Mouse (Mus musculus) forebrain, embryonic 16.5 days (tissue): ENCODE results near the gene Pih1d1. TPM values are rescaled to one million over a fixed set of nuclear protein-coding genes. Genes with fewer than 3 reads are reported as not detected.
"Not testable (repeated sequence)": the region's sequence is repeated elsewhere in the genome, so short reads cannot be mapped to it uniquely, and the experiment has no call there.

ENCODE experiments used
- ATAC-seq: fragments of 200-750 bp; cut with Nextera tagmentation; 2 replicates; pipeline ENCODE4 v1.8.0; 2017; ENCODE audit warnings: mild to moderate bottlenecking, moderate library complexity
- H3K27ac ChIP-seq: fragments of 300-500 bp; sonication (generic); 2 replicates; pipeline ENCODE4 v1.5.1; 2014; ENCODE audit warnings: low read length, control low read depth
- H3K27me3 ChIP-seq: fragments of 300-500 bp; sonication (generic); replicated peaks from 2 replicates; pipeline ENCODE4 v1.6.1; 2014; ENCODE audit warnings: low read length; ENCODE audit not compliant: control insufficient read depth, insufficient read depth
- H3K36me3 ChIP-seq: fragments of 300-500 bp; sonication (generic); 2 replicates; pipeline ENCODE4 v1.6.1; 2014; ENCODE audit not compliant: control insufficient read depth, insufficient read depth
- H3K4me1 ChIP-seq: fragments of 300-500 bp; sonication (generic); replicated peaks from 2 replicates; pipeline ENCODE4 v1.6.1; 2014; ENCODE audit warnings: low read length; ENCODE audit not compliant: control insufficient read depth, insufficient read depth
- H3K4me2 ChIP-seq: fragments of 300-500 bp; sonication (generic); 2 replicates; pipeline ENCODE4 v1.6.1; 2014; ENCODE audit warnings: mild to moderate bottlenecking, low read length, control low read depth
- H3K4me3 ChIP-seq: fragments of 300-500 bp; sonication (generic); replicated peaks from 2 replicates; pipeline ENCODE4 v1.5.1; 2014; ENCODE audit warnings: mild to moderate bottlenecking, low read length, control low read depth
- H3K9ac ChIP-seq: fragments of 300-500 bp; sonication (generic); replicated peaks from 2 replicates; pipeline ENCODE4 v1.6.1; 2014; ENCODE audit warnings: low read depth, low read length, control low read depth
- H3K9me3 ChIP-seq: fragments of 300-500 bp; sonication (generic); 2 replicates; pipeline ENCODE4 v1.6.1; 2016; ENCODE audit warnings: low read length; ENCODE audit not compliant: control insufficient read depth
- WGBS: fragments of 180-500 bp; shearing (Covaris S2); extraction: QIAGEN DNeasy Blood & Tissue Kit; methylation state at CpG from one replicate; pipeline ENCODE4 v1.1.7; 2014; 5-methylcytosine and 5-hydroxymethylcytosine counted together
- polyA plus RNA-seq: library from polyadenylated mRNA; unstranded; fragments of >200 nt; fragmentation: Nextera tagmentation; extraction: Ambion mirVana; gene quantifications from 2 replicates; pipeline ENCODE4 v1.2.1, GENCODE M21; 2015

The Pih1d1 gene
- polyA plus RNA-seq, 1 experiment from 2014 or later = 90.2 TPM

DNA sequence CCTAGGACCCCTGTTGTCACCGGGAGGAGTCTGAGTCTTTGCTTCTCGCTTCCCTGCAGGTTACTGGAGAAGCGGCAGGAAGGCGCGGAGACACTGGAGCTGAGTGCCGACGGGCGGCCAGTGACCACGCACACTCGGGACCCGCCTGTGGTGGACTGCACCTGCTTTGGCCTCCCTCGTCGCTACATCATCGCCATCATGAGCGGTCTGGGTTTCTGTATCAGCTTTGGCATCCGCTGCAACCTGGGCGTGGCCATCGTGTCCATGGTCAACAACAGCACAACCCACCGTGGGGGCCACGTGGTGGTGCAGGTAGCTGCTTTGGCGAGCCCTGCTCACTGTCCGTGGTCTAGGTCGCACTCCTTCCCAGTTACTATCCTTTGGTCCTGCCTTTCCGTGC lies 14.6 kb downstream of the Pih1d1 start:
- H3K9ac ChIP-seq = no peak overlapping the region
- peaks cover 56% of the 10 kb centered on the region for H3K27me3 ChIP-seq
- no peak for ATAC-seq
- H3K4me1 ChIP-seq = peaks cover 38% of the 10 kb centered on the region
- 1% methylated on average over 24 of the region's 24 CpGs for WGBS
- no peaks in the 10 kb centered on the region for H3K9me3 ChIP-seq
- H3K36me3 ChIP-seq = 0 out of 2 replicates have a peak, but pooled peaks cover 2% of the 10 kb centered on the region
- H3K27ac ChIP-seq = no peak overlapping the region
- H3K4me2 ChIP-seq = peak overlapping the region; percentile 44
- no peak overlapping the region; the same call in 1 of the 2 replicates for H3K4me3 ChIP-seq

GRCm38 (mm10) chr7:45169495-45169894 lies 15.4 kb downstream of the Pih1d1 start:
- Histone ChIP-seq H3K9me3 (no peaks in the 10 kb centered on the region), H3K27ac (no peak overlapping the region), H3K27me3 (peaks cover 57% of the 10 kb centered on the region), H3K36me3 (0 out of 2 replicates have a peak, but pooled peaks cover 2% of the 10 kb centered on the region), H3K4me2 (no peak overlapping the region), H3K9ac (no peak overlapping the region), H3K4me1 (peaks cover 31% of the 10 kb centered on the region), H3K4me3 (no peak overlapping the region)
- ATAC-seq = no peak
- WGBS = 92% methylated on average over 3 of the region's 3 CpGs

DNA sequence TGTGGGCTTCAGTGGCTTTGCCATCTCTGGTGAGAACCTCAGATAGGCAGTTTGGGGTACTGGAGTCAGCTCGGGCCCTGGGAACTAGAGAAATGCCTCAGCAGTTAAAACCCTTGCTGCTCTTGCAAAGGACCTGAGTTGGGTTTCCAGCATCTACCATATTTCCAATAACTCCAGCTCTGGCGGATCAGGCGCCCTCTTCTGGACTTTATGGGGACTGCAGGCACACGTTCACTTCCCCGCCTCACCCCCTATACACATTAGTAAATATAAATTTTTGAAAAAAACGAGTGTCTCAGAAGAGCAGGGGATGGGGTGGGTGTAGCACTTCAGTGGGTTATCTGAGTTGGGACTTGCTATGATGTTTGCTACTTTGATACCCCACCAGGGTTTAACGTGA lies 18.9 kb downstream of the Pih1d1 start:
- H3K4me1 ChIP-seq = peaks cover 20% of the 10 kb centered on the region
- 57% methylated on average over 7 of the region's 7 CpGs for WGBS
- no peak overlapping the region for H3K4me2 ChIP-seq
- no peak overlapping the region for H3K9ac ChIP-seq
- no peak overlapping the region for H3K27ac ChIP-seq
- peaks cover 60% of the 10 kb centered on the region for H3K27me3 ChIP-seq
- 0 out of 2 replicates have a peak, but pooled peaks cover 2% of the 10 kb centered on the region for H3K36me3 ChIP-seq
- no peak for ATAC-seq
- no peak overlapping the region for H3K4me3 ChIP-seq
- no peaks in the 10 kb centered on the region for H3K9me3 ChIP-seq

GRCm38 (mm10) chr7:45173772-45174171 lies 19.7 kb downstream of the Pih1d1 start:
- ATAC-seq, H3K36me3 ChIP-seq, H3K9ac ChIP-seq, H3K27ac ChIP-seq, H3K9me3 ChIP-seq, H3K4me2 ChIP-seq, H3K4me3 ChIP-seq: not testable (repeated sequence)
- H3K27me3 ChIP-seq = peaks cover 61% of the 10 kb centered on the region
- 65% methylated on average over 1 of the region's 1 CpGs for WGBS
- peaks cover 12% of the 10 kb centered on the region for H3K4me1 ChIP-seq

DNA sequence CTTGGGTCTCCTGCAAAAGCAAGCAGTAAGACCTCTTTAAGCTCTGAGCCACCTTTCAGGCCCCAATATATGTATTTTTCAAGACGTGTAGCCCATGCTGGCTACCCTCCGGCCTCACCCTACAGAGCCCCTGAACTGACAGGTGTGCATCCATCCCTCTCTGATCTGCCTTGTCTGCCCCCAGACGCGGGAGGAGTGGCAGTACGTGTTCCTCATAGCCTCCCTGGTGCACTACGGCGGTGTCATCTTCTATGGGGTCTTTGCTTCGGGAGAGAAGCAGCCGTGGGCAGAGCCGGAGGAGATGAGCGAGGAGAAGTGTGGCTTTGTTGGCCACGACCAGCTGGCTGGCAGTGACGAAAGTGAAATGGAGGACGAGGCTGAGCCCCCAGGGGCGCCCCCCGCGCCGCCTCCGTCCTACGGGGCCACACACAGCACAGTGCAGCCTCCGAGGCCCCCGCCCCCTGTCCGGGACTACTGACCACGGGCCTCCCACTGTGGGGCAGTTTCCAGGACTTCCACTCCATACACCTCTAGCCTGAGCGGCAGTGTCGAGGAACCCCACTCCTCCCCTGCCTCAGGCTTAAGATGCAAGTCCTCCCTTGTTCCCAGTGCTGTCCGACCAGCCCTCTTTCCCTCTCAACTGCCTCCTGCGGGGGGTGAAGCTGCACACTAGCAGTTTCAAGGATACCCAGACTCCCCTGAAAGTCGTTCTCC lies 20.6 kb downstream of the Pih1d1 start:
- WGBS = 4% methylated on average over 27 of the region's 29 CpGs
- Histone ChIP-seq H3K36me3 (0 out of 2 replicates have a peak, but pooled peaks cover 2% of the 10 kb centered on the region), H3K27ac (no peak overlapping the region), H3K9me3 (no peaks in the 10 kb centered on the region), H3K27me3 (peaks cover 62% of the 10 kb centered on the region), H3K4me3 (no peak overlapping the region), H3K4me1 (peaks cover 9% of the 10 kb centered on the region), H3K9ac (no peak overlapping the region), H3K4me2 (no peak overlapping the region)
- ATAC-seq = no peak

DNA sequence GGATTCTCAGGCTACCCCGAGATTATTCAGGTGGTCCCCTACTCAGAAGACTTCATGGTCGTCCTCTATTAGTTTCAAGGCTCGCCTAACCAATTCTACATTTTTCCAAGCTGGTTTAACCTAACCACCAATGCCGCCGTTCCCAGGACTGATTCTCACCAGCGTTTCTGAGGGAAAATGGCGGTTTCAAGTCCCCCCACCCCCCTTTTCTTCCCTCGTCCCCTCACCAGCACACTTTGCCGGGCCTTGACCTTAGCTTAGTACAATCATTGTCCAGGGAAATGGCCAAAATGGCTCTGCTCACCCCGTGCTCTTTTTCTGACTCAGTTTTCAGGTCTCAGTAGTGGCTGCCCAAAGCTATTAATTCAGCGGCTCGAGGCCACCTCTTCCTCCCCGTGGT lies 21.3 kb downstream of the Pih1d1 start:
- ATAC-seq = no peak
- no peak overlapping the region for H3K4me2 ChIP-seq

DNA sequence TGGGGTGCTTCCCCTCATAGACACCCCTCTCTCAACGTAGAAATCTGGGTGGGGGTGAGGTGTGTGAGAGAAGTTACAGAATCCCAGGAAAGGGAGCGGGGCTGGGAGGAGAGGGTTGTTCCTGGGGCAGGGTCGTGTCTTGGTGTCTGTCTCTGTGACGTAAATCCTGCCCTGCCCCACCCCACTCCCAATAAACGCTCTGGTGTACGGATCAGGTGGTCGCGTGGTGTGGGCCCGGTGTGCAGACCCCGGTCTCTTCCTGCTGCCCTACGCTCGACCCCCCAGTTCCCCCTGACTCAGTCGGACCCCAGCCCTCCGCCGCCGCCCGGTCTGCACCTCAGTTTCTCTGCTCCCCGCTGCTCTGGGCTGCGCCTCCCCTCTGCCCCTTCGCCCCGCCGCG lies 21.8 kb downstream of the Pih1d1 start:
- H3K4me3 ChIP-seq = no peak overlapping the region
- H3K27me3 ChIP-seq = peaks cover 71% of the 10 kb centered on the region
- H3K27ac ChIP-seq = no peak overlapping the region
- H3K9ac ChIP-seq = no peak overlapping the region
- no peaks in the 10 kb centered on the region for H3K9me3 ChIP-seq
- 0 out of 2 replicates have a peak, but pooled peaks have one; percentile 10 for ATAC-seq
- under 1% methylated on average over 23 of the region's 23 CpGs for WGBS
- peaks cover 9% of the 10 kb centered on the region for H3K4me1 ChIP-seq
- H3K4me2 ChIP-seq = peak overlapping the region; percentile 39
- H3K36me3 ChIP-seq = 0 out of 2 replicates have a peak, but pooled peaks cover 2% of the 10 kb centered on the region

More for the DNA sequence above, 21.3 kb downstream of the Pih1d1 start:
- Histone ChIP-seq H3K27me3 (peaks cover 66% of the 10 kb centered on the region), H3K9ac (no peak overlapping the region), H3K27ac (no peak overlapping the region), H3K9me3 (no peaks in the 10 kb centered on the region), H3K4me3 (no peak overlapping the region), H3K4me1 (peaks cover 9% of the 10 kb centered on the region), H3K36me3 (0 out of 2 replicates have a peak, but pooled peaks cover 2% of the 10 kb centered on the region)
- 4% methylated on average over 13 of the region's 13 CpGs for WGBS

- ATAC-seq = peak; percentile 23; the same call in 1 of the 2 replicates
- H3K4me1 ChIP-seq = peaks cover 11% of the 10 kb centered on the region
- no peak overlapping the region for H3K27ac ChIP-seq
- no peaks in the 10 kb centered on the region for H3K9me3 ChIP-seq
- 0 out of 2 replicates have a peak, but pooled peaks cover 2% of the 10 kb centered on the region for H3K36me3 ChIP-seq
- WGBS = under 1% methylated on average over 31 of the region's 31 CpGs
- H3K27me3 ChIP-seq = peaks cover 75% of the 10 kb centered on the region
- peak overlapping the region; percentile 10; the same call in 1 of the 2 replicates for H3K4me3 ChIP-seq
- H3K4me2 ChIP-seq = peak overlapping the region; percentile 39
- no peak overlapping the region for H3K9ac ChIP-seq
These were observed 22.3 kb downstream of the Pih1d1 start for GRCm38 (mm10) chr7:45176356-45176755.

GRCm38 (mm10) chr7:45178550-45178949 lies 24.4 kb downstream of the Pih1d1 start:
- no peak overlapping the region for H3K4me3 ChIP-seq
- H3K36me3 ChIP-seq = no peaks in the 10 kb centered on the region
- no peak overlapping the region for H3K4me2 ChIP-seq
- no peaks in the 10 kb centered on the region for H3K9me3 ChIP-seq
- WGBS = 18% methylated on average over 7 of the region's 7 CpGs
- H3K27me3 ChIP-seq = peaks cover 86% of the 10 kb centered on the region
- no peak overlapping the region for H3K27ac ChIP-seq
- peaks cover 22% of the 10 kb centered on the region for H3K4me1 ChIP-seq
- ATAC-seq = no peak
- H3K9ac ChIP-seq = no peak overlapping the region
